Mouse (Mus musculus): ENCODE measurements at regions not wholly inside any gene's neighbourhood (a gene's known extent, or its start where the extent isn't known, plus 50 kb on each side); places are given as distances from the start of the nearest gene placed in this dataset.

DNA sequence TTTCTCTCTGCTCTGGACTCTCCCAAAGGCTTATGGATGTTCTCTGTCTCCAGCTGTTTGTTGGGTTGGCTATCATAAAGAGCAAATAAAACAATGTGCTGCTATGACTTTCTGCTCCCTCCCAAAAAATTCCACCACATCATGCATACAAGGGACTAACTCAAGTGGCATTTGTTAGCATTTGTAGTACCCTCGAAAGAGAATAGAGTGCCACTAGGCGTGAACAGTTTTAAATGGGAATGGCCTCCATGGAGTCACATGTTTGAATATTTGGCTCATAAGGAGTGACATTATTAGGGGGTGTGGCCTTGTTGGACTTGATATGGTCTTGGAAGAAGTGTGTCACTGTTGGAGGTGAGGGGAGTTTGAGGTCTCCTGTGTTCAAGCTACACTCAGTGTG lies 86.5 kb upstream of the Serbp1 start:
- no peak for DNase-seq (ENCODE audit: low spot score)

DNA sequence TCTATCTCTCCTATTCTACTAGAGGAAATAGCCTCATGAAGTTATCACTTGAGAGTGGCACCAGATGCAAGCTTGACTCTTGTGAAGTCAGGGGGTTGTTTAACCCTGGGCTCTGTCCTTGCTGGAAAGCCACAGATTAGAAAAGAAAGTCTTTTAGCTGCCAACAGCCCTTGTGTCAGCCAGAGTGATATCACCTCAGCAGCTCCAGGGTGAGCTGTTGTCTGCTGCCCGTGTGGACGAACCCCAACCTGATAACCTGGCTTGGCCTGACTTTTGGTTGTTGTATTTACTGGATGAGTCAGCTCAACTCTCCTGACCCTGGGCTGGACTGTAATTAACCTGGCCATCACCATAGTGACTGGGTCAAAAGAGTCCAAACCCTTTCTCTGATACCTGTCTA lies 88.6 kb upstream of the Serbp1 start:
- no peak for DNase-seq (ENCODE audit: low spot score)

DNA sequence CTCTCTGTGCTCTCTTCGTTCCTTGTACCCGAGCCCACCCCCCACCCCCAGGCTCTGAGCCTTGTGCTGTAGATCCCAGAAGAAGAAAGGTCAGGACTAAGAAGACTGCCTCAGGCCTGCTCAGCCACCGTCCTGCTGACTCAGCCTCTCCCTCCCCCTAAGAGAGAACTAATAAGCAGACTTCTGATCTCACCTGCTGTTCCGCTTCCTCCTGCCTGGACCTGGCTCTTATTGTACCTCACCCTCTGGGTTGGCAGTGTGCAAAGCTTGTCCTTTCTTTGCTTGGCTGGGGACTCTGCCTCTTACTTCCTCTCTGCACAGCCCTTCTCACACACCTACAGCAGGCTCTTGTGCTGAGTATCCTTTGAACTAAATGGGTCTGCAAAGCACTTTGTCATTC lies 91.3 kb upstream of the Serbp1 start:
- DNase-seq (ENCODE audit: low spot score), result no peak

DNA sequence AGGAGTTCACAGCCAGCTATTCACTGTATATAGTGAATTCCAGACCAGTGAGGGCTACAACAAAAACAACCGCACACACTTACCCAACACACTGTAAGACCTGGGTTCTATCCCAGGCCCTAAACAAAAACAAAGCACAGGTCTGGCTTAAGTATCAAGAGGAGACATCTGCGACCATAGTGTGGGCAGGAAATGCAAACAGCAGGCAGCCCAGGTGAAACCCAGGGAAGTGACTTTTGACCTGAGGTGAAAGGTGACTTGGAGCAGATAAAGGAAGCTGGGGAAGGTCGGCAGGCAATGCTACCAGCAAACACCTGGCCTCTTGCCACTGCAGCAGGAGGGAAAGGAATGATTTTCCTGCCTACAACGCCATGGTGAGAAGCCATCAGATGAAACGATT lies 92.0 kb upstream of the Serbp1 start:
- DNase-seq (ENCODE audit: low spot score), result no peak

DNA sequence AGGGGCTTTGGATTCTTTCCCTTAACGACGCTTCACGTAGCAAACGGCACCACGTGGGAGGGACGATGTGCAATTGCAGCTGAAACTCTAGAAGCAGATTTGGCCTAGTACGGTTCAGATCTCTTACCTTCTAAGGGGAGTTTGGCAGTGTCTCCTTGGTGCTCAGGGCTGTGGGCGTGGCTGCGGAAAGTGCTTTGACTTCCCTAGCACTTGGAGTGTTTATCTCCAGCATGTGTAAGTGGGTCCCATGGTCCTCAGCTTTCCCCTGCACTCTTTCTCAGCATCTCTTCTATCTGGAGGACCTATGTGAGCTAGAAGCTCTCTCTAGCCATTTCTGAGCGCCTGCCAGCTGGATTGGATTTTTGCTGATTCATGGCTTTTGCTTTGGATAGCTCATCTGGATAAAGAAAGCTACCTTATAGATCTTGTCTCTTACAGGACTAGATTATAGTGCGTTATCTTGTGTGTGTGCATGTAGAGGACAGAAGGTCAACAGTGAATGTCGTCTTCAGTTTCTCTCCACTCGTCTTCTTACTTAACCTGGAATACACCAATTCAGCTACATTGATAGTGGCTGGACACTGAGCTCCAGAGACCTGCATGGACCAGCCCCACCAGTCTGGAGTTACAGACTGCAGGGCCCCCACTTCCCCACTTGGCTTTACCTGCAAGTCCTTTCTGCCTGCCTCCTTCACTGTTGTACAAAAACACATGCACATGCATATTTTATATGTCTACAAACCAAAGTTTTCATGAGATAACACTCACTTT lies 92.8 kb upstream of the Serbp1 start:
- no peak for DNase-seq (ENCODE audit: low spot score)

DNA sequence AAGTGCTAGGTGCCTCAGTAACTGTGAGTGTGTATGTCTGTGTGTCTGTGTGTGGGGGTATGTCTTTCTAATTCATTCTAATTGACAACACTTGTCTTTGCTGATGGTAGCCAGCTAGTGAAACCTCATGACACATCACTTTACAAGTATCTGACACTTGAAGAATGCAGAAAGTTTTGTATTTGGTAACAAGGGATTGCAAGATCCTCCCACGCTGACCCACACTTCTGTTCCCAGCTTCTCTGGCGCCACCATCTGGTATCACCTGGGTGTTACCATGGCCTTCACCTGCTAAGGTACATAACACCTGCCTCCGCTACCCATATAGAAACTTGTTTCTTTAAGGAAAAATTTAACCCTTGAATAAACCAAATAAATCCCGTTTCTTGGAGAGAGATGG lies 95.8 kb upstream of the Serbp1 start:
- no peak for DNase-seq (ENCODE audit: low spot score)

DNA sequence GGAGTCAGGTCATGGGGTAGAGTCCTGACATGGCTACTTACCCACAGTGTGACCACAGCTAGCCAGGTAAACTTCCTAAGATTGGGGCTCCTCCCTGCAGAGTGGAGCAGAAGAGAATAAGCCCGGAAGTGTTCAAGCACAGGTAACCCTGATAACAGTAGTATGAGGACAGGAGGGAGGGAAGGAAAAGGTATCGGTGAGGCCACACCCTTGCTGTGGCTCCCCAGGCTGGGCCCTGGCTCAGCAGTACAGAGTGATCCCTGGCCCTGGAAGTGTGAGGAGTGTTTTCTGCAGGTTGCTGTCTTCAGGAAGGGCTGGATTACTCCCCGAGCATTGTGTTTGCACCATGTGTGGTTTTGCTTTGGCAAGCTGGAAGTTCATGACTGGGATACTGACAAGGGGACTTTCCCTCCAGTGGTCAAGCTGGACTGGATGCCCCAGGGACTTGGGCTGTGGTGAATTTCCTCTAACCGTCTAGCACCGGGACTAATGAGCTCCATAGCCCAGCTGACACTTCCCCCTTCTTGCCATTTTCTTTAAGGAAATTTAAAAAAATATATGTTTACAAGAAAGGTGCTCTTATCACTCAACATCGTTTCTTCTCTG lies 97.2 kb upstream of the Serbp1 start:
- DNase-seq (ENCODE audit: low spot score), result no peak

DNA sequence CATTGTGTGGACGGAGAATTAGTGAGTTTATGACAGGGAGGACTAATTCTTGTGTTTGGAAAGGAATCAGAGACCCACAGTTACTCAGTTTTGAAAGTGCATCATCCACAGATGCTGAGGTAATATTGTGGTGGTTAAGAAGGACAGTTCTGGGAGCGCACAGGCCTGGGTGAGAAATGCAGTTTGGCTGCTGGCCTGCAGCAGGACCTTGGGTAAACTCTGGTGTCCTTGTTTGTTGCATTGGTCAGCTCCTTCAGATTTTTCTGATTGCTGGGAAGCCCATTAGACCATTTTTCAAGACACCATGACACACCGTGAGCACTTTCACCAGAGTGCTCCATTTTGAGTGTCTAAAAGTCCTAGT lies 99.0 kb upstream of the Serbp1 start:
- no peak for DNase-seq (ENCODE audit: low spot score)

DNA sequence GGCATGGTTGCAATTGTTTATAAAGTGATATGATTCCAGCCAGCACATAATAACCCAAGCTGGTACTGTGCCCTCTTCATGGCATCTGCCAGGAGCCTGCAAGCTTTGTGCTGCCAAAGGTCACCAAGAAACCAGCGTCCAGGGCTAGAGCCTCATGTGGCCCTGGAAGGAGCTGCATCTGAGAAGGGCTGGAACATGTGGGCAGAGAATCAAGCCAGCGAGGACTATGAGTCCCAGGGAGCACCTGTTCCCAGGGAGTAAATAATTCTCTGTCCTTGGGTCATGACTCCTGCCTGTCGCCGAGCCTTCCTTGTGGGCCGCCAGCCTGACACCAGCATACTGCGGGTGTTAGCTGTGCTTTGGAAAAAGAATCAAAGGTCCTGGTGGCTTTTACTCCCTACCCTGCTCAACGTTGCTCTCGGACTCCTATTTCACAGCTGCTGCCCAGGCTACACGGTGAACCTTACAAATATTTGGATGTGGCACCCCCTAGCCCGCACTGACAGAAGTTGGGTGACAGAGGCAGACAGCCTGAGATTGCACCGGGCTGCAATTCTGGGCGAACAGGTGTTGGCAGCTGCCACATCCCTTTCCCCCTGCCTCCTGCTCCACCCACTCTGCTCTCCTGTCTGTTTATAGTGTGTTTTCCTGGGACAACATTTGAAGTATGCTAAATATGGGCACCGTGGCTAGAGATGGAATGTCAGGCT lies 99.5 kb upstream of the Serbp1 start:
- peak; percentile 48 for DNase-seq (ENCODE audit: low spot score)

DNA sequence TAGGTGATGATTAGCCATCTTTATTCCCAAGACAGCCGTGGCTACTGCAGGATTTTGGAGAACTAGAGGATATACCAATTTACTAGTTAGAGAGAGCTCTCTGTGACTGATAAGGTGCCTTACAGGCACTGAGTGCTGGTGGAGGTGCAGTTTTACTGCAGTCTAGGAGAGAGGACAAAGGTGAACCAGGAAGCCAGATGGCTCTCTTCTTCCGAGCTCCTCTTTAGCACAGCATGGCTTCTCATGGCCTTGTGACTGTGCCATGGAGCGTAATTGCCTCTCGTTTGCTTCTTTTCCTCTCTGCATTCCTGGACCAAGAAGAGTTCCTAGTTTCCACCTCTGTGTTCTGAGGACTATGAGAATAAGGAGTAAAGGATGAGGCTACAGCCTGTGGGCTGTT lies 100.2 kb upstream of the Gadd45a start:
- DNase-seq (ENCODE audit: low spot score), result no peak

DNA sequence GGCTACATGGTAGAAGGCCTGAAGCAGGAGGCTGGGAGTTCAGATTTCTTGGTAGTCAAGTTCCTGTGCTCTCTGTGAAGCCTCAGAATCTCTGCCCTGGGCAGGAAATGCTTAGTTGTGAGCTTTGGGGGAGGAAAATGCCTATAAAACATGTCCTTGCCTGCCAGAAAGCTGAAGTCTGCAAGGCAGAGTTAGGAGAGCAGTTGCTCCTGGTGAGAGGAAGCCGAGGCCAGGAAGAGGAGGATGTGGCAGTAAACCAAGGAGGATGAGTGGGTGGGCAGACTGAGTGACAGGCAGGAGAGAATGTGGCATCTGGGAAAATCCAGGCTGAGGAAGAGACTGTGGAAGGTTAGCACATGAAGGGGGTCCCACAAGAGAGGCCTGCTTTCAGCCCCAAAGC lies 97.7 kb upstream of the Gadd45a start:
- DNase-seq (ENCODE audit: low spot score), result no peak

DNA sequence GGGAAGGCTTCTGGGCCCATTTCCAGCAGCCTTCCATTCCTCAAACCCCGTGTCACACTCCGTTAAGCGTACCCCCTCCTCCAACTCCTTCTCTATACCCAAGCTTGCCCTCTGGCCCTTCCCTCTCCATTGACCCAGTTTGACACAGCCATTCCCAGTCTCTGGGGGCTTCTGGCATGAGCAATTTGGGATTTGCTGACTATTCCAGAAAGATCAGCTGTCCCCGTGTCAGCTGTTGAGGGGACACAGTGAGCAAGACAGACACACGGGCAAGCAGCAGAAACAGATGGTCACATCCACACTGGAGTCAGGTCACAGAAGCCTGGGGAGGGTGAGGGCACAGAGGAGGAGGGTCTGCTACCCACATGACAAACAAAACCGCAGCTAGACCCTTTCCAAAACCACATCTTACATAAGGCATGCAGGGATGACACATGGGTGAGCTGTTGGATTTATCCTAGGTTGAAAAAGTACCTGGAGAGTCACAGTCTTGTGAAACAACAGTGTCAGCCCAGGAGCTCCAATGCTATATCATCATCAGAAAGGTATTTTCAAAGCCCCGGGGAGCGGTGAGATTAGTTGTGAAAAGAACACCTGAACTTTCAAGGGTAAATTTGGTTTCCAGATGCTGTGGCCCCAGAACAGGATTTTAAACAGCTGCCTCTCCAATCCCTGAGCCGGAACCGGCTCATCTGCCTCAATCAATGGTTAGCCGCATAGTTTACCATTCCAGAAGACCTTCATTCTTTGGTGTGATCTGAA lies 93.5 kb upstream of the Gadd45a start:
- DNase-seq (ENCODE audit: low spot score), result no peak

DNA sequence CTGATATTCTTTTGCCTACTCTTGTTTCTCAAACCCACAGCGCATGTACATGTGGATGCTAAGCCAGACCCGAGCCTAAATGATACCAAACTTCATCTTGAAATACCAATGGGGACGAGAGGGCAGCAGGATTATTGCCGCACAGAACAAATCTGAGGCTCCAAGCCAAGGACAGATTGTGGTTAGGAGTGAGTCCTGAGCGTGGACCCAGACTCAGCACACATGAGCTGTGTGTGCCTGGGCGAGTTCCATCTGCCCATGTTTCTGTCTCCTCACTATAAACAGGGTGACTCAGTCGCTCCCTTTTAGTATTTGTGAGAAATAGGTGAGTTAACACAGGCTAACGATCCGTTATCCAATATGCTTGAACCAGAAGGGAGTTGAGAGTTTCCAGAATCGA lies 92.4 kb upstream of the Gadd45a start:
- DNase-seq (ENCODE audit: low spot score), result no peak

DNA sequence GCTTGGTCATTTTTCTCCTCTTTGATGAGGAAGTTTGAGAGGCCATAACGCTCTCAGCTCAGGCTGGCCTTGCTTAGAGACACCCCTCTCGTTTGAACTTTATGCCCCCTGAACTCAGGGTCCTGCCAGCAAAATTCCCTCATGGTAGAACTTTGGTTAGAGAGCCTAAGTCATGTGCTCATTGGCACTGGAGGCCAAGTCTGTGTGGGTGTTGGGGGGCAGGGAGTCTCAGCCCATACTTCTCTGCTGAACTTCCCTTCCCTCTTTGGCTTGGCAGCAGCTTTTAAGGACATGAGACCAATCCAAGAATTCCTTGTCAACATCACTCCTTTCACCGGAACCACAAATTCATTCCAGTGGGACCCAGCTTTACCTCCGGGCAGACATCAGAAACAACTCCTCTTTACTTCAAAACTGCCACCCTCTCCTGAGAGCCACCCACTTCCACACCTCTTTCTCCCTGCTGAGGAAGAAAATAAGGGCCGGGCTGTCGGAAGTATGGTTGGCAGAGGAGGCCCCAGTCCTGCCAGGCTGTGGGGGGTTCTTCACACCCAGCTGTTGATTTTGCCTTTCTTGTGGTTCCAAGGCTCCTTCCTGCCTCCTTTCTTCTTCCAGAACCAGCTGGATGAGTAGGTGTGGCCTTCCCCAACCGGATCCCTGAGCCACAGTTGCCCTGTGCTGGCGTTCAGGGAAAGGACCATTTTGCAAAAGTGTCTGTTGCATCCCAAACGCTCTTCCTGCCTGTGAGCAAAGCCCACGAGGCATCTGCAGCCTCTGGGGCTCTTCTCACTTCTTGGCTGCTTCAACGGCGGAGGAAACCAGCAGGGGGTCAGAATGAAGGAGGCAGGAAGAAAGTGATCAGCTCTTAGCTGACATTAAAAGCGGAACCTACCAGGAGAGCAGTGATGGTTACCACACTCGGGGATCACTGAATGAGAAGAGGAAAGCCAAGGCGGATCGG lies 91.5 kb upstream of the Gadd45a start:
- DNase-seq (ENCODE audit: low spot score), result no peak

DNA sequence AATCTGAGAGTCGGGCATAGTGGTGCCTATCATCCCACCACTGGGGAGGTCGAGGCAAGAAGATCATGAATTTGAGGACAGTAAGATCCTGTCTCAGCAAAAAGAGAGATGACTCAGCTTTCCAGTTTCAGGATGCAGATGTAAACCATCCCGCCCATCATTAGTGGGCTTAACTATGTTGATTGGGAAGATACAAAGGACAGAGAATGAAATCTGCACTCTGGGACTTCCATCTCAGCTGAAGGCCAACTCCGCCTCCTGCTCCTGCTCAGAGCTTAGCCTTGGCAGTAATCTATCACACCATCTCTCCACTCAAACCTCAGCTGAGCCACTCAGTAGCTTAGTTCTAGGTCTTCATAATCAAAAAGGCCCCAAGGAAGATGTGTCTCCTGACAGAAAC lies 90.5 kb upstream of the Gadd45a start:
- no peak for DNase-seq (ENCODE audit: low spot score)

DNA sequence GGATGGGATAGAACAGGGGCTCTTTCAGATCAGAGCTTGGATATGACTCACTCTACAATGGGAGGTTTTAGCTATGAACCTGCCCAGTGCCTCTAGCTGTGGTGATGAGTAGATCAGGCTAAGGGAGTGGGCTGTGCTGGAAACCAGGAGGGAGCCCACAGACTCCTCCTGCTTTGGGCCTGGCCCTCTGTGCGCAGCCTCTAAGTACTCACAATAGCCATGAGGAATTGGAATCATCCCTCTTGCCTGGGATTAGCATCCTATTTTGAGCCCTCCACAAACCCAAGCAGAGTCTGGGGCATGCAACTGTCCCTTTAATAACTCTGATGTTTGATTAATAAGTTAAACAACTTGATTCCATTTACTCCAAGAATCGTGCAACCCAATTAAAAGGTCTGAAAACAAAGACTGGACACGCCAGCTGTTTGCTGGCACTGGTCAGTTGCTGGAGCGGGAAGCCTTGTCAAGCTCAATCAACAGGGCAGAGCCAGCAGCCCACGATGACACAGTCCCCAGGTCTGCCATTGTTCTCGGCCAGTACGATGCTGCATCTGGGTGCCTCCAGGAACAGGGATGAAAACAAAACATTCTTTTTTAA lies 88.6 kb upstream of the Gadd45a start:
- DNase-seq (ENCODE audit: low spot score), result no peak

DNA sequence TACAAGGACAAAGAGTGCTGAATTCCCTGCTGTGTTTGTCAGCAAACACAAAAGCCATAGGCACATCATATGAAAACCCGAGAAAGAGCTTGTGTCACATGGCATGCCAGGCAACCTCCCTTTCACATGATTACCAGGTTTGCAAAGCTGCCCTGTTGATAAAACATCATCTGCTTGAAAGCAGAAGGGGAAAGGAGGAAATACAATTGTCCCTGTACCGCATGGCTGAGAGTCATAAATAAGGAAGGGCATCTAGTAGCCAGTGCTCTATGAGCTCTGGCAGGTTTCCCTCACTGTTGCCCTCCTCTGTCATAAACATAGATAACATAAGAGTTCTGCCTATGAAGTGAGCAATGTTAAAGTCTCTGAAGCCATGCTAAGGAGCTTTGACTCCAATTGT lies 86.8 kb upstream of the Gadd45a start:
- no peak for DNase-seq (ENCODE audit: low spot score)

DNA sequence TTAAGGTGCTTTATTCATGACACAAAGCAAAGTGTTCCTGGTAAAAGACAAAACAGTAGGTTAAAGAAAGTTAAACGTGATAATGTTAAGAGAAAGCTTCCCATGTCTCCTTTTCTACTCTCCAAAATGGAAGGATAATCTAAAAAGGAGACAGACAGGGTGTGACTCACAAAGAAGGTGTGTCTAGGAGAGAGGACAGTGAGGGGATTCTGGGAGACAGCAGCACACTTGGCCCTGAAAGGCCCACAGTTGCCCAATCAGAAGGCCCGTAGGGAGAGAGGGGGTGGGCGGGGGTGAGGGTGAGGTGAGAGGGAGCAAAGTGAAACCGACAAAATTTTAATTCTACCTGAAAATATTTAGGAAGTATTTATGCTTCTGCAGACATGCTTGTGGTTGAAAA lies 85.8 kb upstream of the Gadd45a start:
- no peak for DNase-seq (ENCODE audit: low spot score)

DNA sequence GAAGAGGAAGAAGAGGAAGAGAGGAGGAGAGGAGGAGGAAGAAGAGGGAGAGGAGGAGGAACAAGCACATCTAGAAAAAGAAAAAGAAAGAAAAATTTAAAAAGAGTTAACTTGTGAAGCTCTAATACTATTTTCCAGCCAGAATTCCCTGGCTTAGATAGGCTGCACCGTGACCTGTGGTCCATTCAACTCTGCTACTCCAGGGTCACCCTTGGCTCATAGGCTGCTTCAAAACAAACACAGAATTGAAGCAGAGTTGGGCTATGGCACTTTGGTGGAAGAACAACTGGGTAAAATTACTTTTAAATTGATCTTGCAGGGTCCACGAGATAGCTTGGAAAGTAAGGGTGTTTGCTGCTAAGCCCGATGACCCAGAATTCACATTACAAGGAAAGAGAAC lies 79.0 kb upstream of the Gadd45a start:
- no peak for DNase-seq (ENCODE audit: low spot score)

DNA sequence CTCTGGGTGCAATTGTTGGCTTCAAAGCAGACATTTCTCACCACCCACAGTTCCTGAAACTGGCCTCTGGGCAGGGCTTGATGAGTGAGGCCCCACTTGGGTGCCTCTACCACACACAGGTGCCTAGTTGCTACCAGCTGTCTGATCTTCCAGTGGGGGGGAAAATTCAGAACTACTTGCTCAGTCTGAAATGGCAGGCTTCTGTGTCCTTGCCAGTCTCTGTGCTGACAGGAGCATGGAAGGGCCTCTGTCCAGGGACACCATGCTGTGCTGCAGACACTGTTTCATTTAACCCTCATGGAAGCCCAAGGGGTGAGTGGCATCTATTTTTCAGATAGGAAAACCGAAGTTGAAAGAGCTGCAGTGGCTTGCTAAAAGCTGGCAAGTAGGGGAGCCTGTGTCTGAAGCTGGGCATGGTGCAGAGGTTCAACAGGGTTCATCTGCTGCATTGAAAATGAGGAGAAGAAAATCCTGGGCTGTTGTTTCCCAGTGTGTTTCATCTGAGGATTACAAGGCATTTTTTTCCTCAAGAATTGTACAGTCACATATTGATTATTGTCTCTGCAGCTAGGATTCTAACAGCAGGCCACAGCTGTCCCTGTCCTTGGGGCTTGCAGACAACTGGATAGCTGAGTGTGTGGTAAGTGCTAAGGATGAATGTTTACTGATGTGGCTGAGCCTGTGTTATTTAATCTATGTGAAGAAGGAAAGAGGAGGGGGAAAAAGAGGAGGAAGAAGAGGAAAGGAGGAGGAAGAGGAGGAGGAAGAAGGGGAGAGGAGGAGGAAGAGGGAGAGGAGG lies 78.4 kb upstream of the Gadd45a start:
- DNase-seq (ENCODE audit: low spot score), result no peak
